Mouse (Mus musculus) lung, postnatal 25 days (tissue): ENCODE data around the gene Zfp639.

Source experiments
- DNase-seq: peaks from one replicate; pipeline ENCODE4 v3.0.0; 2022; ENCODE audit warnings: low spot score

Gene Zfp639

DNA sequence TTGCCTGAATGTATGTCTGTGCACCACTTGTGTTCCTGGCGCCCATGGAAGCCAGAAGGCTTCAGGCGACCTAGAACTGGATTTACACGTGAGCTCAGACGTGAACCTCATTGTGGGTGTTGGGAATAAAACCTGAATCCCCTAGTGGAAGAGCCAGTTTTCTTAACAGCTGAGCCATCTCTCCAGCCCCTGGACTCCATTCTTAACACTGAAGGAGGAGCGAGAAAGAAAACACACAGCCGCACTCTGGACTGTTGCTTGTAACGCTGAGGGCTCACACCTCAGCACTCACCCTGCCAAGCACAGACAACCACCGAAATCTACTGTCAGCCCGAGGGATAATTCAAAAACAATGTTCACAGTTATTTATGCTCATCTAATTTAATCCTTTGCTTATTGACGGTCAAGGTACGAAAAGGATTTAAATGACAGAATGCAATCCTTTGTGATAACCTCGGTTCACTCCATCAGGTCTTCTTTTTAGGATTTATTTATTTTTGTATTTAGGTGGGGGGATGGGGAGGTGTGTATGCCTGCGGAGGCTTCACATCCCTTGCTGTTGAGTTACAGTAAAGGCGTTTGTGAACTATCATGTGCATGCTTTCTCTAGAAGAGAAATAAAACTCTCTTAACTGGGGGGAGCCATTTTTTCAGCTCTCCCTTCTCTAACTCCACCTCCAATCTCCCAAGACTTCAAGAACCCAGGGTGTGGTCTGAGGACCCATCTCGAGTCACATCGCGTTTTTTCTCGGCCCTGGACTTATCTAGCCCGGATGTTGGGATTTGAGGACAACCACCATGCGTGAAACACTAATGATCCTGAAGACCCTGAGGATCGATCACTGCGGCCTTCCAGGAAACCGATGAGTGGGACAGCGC lies at the start of gene Zfp639:
TSS of gene Zfp639 (plus strand) at position 764 of the 879 bp plus-strand sequence.
- no peak for DNase-seq

DNA sequence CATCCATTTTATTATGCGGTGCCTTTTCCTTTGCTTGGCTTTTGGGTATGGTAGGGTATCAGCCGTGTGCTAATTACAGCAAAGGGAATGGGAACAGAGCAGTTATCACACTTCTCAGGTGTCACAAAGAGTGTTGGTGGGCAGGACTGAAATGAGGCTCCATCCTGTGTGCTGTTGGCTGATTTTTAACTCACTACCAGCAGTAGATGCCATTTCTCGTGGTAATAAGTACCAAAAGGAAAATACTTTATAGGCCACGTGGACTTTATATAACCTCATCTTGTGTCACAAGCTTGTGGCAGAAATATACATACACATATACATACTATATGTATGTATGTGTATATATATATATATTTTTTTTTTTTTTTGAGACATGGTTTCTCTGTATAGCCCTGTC lies 42.7 kb upstream of the Zfp639 start:
- no peak for DNase-seq

DNA sequence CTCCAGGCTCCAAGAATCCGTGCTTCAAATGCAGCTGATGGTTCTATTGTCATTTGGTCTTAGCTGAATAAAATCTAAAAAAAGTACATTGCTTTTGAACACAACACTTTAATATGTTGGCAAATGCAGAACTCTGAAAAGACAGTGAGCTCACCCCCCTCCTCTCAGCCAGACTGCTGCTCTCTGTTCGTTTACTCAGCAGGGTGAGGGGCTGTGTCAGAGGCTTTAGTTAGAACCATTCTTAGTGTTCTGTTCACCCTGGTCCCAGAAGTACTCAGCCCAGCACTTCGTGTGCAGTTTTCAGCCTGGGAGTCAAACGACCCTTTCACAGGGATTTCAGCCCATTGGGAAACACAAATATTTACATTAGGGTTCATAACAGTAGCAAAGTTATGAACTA lies 41.6 kb upstream of the Zfp639 start:
- no peak for DNase-seq

DNA sequence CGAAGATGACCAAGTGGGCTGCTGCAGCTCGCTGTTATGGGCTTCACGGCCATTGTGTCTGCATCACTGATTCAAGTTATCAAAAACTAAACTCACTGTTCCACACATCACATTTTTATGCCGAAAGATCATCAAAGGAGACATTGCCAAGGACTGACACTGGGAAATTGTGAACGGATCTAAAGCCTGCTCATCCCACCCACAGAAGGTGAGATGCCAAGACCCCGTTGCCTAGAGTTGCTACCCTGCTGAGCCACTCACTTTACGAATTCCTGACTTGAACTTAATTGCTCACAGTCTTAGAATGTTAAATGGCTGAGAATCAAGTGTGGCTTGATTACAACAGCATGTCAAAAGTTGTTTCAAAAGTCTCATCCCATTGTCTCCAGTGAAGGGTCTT lies 39.6 kb upstream of the Zfp639 start:
- DNase-seq: no peak

DNA sequence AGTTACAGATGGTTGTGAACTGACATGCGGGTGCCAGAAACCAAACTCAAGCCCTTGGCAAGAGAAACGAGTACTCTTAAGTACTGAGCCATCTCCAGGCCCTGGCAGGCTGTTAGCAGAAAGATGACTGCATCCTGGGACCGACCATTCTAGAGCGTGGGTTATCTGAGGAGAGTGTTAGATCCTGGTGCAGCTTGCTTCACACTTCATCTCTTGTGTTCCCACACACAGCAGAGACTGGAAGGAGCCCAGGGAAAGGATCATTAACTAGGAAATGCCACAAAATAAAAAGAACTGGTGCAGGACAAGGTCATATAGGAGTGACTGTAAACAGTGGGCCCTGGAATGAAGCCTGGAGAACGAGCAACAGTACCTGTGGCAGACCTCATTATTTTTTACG lies 39.0 kb upstream of the Zfp639 start:
- peak; percentile 31 for DNase-seq

DNA sequence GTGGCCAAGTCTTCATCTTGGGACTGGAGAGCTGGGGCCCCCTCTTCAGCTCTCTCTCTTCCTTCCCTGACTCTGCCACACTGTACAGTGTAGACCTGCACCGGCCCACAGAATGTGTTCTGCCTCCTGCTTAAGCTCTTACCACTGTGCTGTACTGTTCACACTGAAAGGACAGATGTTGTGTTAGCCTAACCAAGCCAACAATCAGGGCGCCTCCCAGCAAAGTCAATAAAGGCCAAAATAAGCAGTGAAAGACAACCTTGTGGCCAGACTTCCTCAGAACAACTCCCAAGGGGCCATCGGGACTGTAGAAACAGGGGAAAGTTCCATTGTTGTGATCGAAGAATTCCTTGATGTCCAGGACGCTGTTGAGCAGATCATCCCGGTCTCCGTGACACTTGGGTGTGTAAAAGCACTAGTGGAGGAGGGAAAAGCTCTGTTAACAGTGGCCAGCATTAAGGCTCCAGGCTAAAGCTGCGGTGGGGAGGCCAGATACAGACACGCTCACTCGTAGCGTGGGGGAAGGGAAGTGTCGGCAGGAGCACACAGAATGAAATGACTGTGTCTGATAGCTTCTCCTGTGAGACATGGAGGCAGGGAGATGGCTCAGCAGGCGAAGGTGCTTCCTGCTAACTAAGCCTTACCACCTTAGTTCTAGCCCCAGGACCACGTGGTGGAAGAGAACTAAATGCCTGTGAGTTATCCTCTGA lies 37.7 kb upstream of the Zfp639 start:
- no peak for DNase-seq

DNA sequence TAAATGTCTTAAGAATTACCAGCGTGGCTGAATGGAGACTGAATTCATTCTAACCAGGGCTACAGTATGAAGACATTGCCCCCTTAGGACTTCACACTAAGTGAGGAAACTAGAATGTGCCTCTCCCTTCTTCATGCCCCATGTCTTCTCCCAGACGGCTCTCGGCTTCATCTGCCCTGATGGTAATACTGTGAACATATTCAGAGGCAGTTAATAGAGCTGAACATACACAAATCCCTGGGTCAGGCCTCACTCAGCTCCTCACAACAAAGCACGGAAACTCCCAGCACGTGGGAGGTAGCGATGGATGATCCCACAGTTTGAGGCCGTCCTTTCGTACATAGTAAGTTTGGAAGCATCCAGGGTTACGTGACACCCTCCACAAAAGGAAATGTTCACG lies 36.9 kb upstream of the Zfp639 start:
- no peak for DNase-seq

DNA sequence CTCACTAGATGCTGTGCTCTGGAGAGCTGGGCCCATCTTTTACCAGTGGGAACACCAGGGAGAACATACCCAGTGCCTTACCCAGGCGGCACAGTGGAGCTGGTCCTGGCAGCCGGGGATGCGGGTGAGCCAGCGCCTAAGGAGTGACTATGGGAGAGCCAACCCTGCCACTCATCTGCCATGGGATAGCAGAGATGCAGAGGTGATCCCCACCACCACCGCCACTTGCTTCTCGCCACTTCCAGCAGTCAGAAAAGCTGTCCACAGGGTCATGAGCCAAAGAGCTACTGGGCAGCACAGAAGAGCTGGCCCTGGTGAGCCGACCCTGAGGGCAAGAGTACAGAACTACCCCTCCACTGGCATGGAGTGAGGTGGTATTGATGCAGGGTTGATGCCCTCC lies 30.1 kb upstream of the Zfp639 start:
- no peak for DNase-seq

DNA sequence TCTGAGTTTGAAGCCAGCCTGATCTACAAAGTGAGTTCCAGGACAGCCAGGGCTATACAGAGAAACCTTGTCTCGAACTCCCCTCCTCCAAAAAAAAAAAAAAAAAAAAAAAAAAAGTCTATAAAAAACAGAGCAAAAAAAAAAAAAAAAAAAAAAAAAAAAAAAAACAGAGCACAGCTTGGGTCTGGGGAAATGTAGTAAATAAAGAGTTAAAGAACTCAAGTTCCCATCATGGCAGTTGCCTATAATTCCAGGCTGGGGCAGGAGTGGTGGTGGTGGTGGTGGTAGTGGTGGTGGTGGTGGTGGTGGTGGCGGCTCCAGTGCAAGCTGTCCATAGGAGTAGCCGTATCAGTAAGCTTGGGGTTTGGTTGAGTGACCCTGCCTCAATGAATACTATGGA lies 27.0 kb upstream of the Zfp639 start:
- no peak for DNase-seq

DNA sequence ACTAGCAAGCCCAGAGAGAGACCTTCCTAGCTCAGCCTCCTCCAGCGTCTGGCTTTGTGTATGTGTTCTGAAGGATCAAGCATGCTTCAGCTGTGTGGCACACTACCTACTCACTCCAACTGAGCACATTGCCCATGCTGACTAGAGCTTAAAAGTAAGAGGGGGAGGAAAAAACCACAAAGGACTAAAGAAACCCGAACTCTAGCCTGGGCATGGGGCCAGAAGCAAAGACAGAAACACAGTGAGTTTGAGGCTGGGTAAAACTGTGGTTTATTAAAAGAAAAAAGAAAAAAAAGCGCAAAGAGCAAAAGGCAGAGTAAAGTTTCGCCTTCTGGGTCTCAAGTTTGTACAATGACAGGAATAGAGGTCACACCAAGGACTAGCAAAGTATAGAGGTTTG lies 23.5 kb upstream of the Zfp639 start:
- no peak for DNase-seq

DNA sequence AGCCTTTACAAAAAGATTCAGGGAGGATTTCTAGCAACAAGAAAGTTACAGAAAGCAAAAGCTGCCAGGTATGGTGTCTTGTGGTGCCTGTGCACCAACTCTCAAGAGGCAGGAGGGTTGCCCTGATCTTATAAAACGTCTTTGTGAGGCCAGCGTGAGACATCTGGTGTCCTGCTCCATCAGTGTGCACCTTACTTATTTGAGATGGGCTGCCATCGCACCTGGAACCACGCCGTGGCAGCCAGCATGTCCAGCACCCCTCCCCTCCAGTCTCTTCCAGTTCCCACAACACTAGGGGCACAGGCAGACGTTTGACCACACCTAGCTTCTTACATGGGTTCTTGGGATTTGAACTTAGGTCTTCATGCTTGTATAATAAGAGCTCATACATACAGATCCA lies 21.9 kb upstream of the Zfp639 start:
- DNase-seq: no peak

DNA sequence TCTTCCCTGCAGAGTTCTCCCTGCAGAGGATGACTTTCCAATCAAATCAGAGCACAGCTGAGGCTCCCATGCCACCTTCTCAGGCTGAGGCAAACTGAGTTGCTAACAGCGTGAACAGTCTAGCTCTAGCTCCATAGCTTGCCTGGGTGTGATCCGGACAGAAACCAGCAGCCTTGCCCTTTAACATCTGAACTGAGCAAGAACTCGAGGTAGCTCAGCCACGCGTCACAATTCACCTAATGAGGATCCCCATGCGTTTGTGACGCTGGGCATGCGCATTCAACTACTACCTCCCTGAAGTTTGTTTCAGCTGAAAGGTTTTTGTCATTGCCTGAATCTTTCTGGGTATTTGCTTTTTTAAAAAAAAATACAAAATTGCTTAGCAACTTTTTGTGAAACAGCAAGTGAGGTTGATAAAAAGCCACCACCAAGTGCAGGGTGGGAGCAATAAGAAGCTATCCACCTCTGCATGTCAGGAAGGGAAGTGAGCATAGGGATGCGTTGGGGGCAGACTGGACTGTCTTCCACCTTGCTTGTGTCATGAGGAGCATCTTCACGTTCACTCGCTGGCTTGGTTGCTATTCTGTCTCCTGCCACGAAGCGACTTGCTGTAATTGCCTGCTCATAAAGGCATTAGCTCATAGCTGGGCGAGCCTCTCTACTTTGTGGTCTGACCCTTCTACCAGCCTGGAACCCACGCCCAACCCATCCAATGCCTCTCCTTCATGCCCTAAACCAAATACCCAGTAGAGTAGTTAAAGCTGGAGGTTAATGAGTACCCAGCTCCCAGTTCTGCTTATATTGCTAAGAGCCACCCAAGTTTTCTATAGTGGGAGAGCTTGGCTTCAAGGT lies 19.8 kb upstream of the Zfp639 start:
- peak; percentile 24 for DNase-seq

DNA sequence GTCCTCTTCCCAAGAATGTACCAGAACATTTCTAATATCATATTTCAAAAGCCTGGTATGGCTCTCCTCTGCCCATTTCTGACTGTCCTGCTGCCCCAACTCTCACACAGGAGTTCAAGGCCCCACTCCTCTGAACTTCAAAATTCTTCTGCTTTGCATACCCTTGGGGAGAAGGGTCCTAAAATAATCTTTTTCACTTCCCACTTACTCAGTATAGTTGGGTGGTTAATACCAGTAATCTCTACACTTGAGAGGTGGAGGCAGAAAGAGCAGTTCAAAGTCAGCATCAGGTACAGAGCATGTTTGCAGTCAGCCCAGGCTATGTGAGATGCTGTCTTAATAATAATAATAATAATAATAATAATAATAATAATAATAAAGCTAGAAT lies 19.1 kb upstream of the Zfp639 start:
- no peak for DNase-seq

DNA sequence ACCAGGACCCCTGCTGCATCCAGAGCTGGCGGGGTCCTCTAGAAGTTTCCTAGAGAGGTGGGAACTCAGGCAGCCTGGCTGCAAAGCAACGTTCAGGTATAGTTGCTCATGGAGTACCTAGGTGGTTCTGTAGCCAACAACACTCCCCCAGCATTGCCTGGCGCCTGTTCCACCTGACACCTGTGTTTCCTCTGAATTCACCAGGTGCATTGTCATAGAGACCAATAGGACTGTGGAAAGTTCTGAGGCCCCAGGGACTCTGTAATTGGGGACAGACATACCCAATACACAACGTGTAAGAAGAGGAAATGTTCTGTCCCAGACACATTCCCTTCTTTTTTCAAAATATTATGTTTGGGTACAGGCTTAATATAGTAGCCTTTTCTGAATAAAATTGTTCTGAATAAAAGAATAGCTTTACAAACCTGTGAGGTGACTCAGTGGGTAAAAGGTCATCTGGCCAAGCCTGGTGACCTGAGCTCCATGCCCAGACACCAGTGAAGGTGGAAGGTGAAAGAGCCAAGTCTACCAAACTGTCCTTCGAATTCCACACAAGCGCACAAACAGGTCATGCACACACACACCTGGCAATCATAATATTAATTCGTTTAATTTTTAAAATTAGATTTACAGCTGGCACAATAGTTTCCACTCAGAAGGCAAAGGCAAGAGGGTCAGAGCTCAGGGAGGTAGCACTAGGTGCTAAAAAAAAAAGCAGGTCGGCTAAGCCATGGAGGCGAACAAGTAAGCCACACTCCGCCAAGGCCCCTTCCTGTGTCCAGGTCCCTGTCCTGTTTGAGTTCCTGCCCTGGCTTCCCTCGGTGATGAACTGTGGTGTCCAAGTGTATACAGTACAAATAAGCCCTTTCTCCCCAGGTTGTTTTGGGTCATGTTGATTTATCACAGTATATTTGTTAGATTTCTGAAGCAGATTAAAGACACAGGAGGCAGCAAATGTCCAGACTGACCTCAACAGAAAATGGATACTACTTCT lies 17.7 kb upstream of the Zfp639 start, which contains the start of gene Kcnmb3:
TSS of gene Kcnmb3 (minus strand) at position 135 of the 994 bp plus-strand sequence.
- DNase-seq: no peak

DNA sequence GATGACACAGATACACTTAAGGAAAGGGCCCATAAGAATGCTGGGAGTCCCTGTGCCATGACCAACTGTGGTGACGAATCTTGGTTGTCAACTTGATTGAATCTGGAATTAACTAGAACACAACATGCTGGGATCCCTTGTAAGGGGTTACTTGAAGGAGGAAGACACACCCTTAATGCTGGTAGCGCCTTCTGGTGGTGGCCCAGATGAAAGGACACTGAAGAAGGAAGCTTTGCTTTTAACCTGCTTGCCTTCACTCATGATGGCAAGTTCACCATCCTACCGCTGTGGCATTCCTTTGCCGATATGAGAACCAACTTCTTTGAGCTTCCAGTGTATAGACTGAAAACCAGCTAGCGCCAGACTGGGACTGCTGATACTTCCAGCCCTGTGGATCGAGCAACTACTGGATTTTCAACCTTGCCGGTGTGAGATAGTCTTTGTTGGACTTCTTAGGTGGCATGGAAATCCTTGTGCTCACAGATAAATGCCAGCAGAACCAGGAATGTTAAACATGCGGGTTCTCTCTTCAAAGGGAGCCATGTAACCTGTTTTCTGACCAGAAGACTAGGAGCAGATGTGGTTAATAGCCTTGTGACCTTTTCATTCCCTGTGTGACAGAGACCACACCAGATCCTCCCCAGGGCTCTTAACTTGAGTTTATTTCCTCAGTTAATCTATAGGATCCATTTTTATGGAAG lies 15.5 kb upstream of the Zfp639 start:
- no peak for DNase-seq

DNA sequence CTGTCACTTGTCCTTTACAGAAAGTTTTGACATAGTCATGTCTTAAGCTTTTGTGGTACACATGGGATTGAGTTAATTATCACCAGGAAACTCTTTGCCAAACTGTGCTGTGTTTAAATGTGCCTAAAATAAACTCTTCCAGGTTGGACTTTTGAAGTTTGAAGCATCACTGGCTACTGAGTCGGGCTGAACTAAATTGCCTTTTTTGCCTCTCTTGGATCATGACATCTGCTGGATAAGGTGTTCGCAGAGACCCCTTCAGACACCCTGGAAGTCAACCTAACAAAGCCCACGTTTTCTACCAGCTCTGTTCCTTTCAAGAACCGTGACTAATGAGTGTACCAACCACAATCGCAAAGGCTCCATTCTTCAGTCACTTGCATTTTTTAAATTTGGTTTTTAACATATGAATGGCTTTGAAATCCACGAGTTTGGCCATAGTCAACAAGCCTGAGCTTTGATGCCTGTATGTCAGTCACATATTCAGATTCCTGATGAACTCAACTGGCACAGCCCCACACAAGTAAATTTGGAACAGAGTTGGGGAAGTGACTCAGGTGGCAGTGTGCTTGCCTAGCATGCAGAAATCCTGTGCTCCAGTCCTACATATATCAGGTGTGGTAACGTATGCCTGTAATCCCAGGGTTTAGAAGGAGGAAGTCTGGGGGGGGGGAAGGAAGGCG lies 14.8 kb upstream of the Zfp639 start:
- no peak for DNase-seq

DNA sequence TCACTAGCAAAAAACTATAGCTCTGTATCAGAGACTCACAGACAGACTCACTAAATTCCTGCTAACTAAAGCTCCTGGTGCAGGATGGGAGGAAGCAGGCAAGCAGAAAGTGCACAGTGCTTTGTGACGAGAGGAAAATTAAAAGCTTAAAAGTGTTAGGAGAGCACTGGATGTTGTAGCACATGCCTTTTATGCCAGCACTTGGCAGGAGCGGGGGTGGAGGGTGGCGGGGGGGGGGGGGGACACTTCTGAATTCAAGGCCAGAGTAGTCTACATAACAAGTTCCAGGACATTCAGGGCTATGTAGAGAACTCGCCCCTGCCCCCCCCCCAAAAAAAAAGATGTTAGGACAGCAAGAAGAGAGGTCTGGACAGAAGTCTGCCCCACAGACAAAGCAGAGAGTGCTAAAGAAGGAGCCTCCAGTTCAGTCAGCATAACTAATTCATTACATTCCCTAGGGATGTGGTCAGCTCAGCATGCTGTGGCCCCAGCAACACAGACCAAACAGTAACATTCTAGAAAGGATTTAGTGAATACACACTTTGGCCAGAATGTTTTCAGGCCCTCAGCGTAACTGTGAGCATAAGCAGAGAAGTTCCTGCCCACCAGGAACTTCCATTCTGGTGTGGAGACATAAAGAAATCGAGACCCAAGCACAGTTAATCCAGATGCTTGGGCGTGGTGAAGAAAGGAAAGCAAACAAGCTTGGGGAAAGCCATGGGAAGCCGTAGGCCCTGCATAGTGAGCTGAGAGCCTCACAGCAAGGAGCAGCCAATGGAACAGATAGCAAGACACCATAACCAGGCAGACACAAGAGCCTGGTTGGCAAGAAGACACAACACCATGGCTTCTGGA lies 14.0 kb upstream of the Zfp639 start:
- DNase-seq: peak; percentile 15

DNA sequence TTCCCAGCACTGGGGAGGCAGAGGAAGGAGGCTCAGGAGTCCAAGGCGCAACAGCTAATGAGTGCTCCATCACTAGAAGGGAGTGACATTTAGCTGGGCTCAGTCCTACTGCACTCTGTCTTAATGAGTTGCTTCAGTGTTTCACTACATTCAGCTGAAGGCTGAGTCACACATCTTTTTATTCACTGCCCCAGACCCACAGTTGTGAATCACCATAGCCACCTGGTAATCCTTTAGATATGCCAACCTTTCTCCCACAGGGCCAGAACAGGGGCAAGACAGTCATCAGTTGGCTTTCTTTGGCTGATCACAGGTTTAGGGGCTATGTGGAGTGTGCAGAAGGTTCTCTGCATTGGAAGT lies 13.4 kb upstream of the Zfp639 start:
- DNase-seq: no peak

DNA sequence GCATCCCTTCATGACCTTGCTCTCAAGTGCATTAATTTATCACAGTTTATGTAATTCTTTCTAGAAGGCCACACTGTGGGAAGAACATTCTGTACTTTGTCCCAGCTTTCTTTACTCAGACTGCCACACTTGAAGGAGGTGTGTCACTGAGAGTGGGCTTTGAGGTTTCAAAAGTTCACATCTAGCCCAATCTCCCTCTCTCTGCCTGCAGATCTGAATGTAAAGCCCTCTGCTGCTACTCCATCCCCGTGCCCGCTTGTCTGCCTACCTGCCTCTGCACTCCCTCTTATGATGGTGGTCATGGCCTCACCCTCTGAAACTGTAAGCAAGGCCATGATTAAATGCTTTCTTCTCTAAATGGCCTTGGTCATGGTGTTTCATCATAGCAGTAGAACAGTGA lies 9.7 kb upstream of the Zfp639 start:
- no peak for DNase-seq
